Mouse (Mus musculus) gastrocnemius, postnatal 4 days (tissue): ENCODE results near the gene Cyp27b1. TPM values are rescaled to one million over a fixed set of nuclear protein-coding genes. Genes with fewer than 3 reads are reported as not detected.
"Not testable (repeated sequence)": the region's sequence is repeated elsewhere in the genome, so short reads cannot be mapped to it uniquely, and the experiment has no call there.

Experiments
- DNase-seq, 2 experiments: peaks; one replicate each; pipeline ENCODE4 v3.0.0; 2021 to 2022; ENCODE audit warnings: low spot score in 2 of 2, mixed read lengths in 2 of 2
- total RNA-seq, 2 experiments: library from RNA; stranded (reverse); gene quantifications; 2 replicates each; pipeline ENCODE4 v1.2.3; 2021

Gene Cyp27b1
- total RNA-seq, 2 experiments from 2014 or later: 0.78 to 0.86 TPM

- DNase-seq: no peak
Observed at GRCm38 (mm10) chr10:127049395-127050118, 1.5 kb downstream of the Cyp27b1 start.

- no peak for DNase-seq
Observed at GRCm38 (mm10) chr10:127050119-127050474, 2.0 kb downstream of the Cyp27b1 start.

- DNase-seq: no peak
Observed at GRCm38 (mm10) chr10:127054646-127055045, 6.6 kb downstream of the Cyp27b1 start.

GRCm38 (mm10) chr10:127055406-127055805 is 7.4 kb downstream of the Cyp27b1 start:
- no peak for DNase-seq

- DNase-seq: no peak
Observed at GRCm38 (mm10) chr10:127056490-127056889, 8.4 kb downstream of the Cyp27b1 start.

GRCm38 (mm10) chr10:127058161-127058560 is 10.1 kb downstream of the Cyp27b1 start:
- DNase-seq: peak; percentile 58 to 75

- DNase-seq: no peak
Observed at GRCm38 (mm10) chr10:127058708-127059107, 10.7 kb downstream of the Cyp27b1 start.

GRCm38 (mm10) chr10:127059174-127059967 is 11.3 kb downstream of the Cyp27b1 start:
- no peak for DNase-seq

- no peak for DNase-seq
Observed at GRCm38 (mm10) chr10:127059968-127060916, 12.2 kb downstream of the Cyp27b1 start, which contains the start of gene March9. Gene March9 (minus strand): TSS chr10:127060184.

GRCm38 (mm10) chr10:127061085-127061484 is 13.0 kb downstream of the Cyp27b1 start:
- DNase-seq: no peak

GRCm38 (mm10) chr10:127061513-127061912 is 13.5 kb downstream of the Cyp27b1 start:
- no peak for DNase-seq

- DNase-seq: not testable (repeated sequence)
Observed at GRCm38 (mm10) chr10:127062101-127062500, 14.1 kb downstream of the Cyp27b1 start.

- DNase-seq: no peak
Observed at GRCm38 (mm10) chr10:127062503-127062902, 14.5 kb downstream of the Cyp27b1 start.

- DNase-seq: peak; percentile 99
Observed at GRCm38 (mm10) chr10:127063239-127063872, 15.3 kb downstream of the Cyp27b1 start, which contains the start of gene Cdk4. Gene Cdk4 (plus strand): TSS chr10:127063534.

GRCm38 (mm10) chr10:127063913-127064870 is 16.1 kb downstream of the Cyp27b1 start:
- no peak for DNase-seq

GRCm38 (mm10) chr10:127065981-127066380 is 17.9 kb downstream of the Cyp27b1 start:
- DNase-seq: no peak

- no peak for DNase-seq
Observed at GRCm38 (mm10) chr10:127066519-127067018, 18.5 kb downstream of the Cyp27b1 start.

- DNase-seq: no peak
Observed at GRCm38 (mm10) chr10:127068360-127069038, 20.4 kb downstream of the Cyp27b1 start.
